Mouse (Mus musculus) hindbrain, embryonic 16.5 days (tissue): ENCODE data around the gene Rapgef2. TPM values are rescaled to one million over a fixed set of nuclear protein-coding genes. Genes with fewer than 3 reads are reported as not detected.
"Not testable (repeated sequence)": the region's sequence is repeated elsewhere in the genome, so short reads cannot be mapped to it uniquely, and the experiment has no call there.

Source experiments
- ATAC-seq: fragments of 200-750 bp; cut with Nextera tagmentation; 2 replicates; pipeline ENCODE4 v1.8.0; 2017; ENCODE audit warnings: moderate TSS enrichment, moderate library complexity
- H3K27ac ChIP-seq: fragments of 300-500 bp; sonication (generic); 2 replicates; pipeline ENCODE4 v1.5.1; 2014; ENCODE audit warnings: low read depth, mild to moderate bottlenecking, control low read depth, low read length, moderate library complexity
- H3K27me3 ChIP-seq: fragments of 300-500 bp; sonication (generic); replicated peaks from 2 replicates; pipeline ENCODE4 v1.6.1; 2014; ENCODE audit warnings: low read length; ENCODE audit not compliant: control insufficient read depth, insufficient read depth
- H3K36me3 ChIP-seq: fragments of 300-500 bp; sonication (generic); 2 replicates; pipeline ENCODE4 v1.6.1; 2014; ENCODE audit warnings: mild to moderate bottlenecking, low read length, moderate library complexity, mixed read lengths; ENCODE audit not compliant: control insufficient read depth, insufficient read depth
- H3K4me1 ChIP-seq: fragments of 300-500 bp; sonication (generic); 2 replicates; pipeline ENCODE4 v1.6.1; 2014; ENCODE audit warnings: low read depth, low read length; ENCODE audit not compliant: control insufficient read depth, insufficient read depth
- H3K4me2 ChIP-seq: fragments of 300-500 bp; sonication (generic); 2 replicates; pipeline ENCODE4 v1.6.1; 2014; ENCODE audit warnings: mild to moderate bottlenecking, low read length, control low read depth, moderate library complexity
- H3K4me3 ChIP-seq: fragments of 300-500 bp; sonication (generic); 2 replicates; pipeline ENCODE4 v1.5.1; 2014; ENCODE audit warnings: mild to moderate bottlenecking, low read length, control low read depth, moderate library complexity
- H3K9ac ChIP-seq: fragments of 300-500 bp; sonication (generic); 2 replicates; pipeline ENCODE4 v1.6.1; 2014; ENCODE audit warnings: low read depth, mild to moderate bottlenecking, control low read depth, low read length, moderate library complexity
- H3K9me3 ChIP-seq: fragments of 300-500 bp; sonication (generic); 2 replicates; pipeline ENCODE4 v1.6.1; 2014; ENCODE audit warnings: mild to moderate bottlenecking, low read length, moderate library complexity; ENCODE audit not compliant: control insufficient read depth
- WGBS: fragments of 180-500 bp; shearing (Covaris S2); extraction: QIAGEN DNeasy Blood & Tissue Kit; methylation state at CpG from one replicate; pipeline ENCODE4 v1.1.7; 2014; 5-methylcytosine and 5-hydroxymethylcytosine counted together
- polyA plus RNA-seq: library from polyadenylated mRNA; unstranded; fragments of >200 nt; fragmentation: Nextera tagmentation; extraction: Ambion mirVana; gene quantifications from 2 replicates; pipeline ENCODE4 v1.2.1, GENCODE M21; 2015

Rapgef2 gene
- polyA plus RNA-seq, 1 experiment from 2014 or later, result 11.0 TPM

- Histone ChIP-seq H3K4me2 (no peak overlapping the region), H3K9ac (no peak overlapping the region), H3K9me3 (no peaks in the 10 kb centered on the region), H3K4me3 (no peak overlapping the region), H3K27me3 (no peaks in the 10 kb centered on the region), H3K4me1 (peaks cover 4% of the 10 kb centered on the region; the same call in 1 of the 2 replicates), H3K36me3 (no peaks in the 10 kb centered on the region), H3K27ac (no peak overlapping the region)
- WGBS, result 89% methylated on average over 6 of the region's 6 CpGs
- ATAC-seq, result no peak
These were observed 112.1 kb downstream of the Rapgef2 start for GRCm38 (mm10) chr3:79174168-79174567.

- no peak for ATAC-seq
- H3K4me3 ChIP-seq, result no peak overlapping the region
- WGBS, result 85% methylated on average over 5 of the region's 5 CpGs
- H3K4me1 ChIP-seq, result no peaks in the 10 kb centered on the region
- H3K9me3 ChIP-seq, result no peaks in the 10 kb centered on the region
- H3K27ac ChIP-seq, result no peak overlapping the region
- H3K27me3 ChIP-seq, result no peaks in the 10 kb centered on the region
- no peaks in the 10 kb centered on the region for H3K36me3 ChIP-seq
- no peak overlapping the region for H3K9ac ChIP-seq
- H3K4me2 ChIP-seq, result no peak overlapping the region
These were observed 113.0 kb downstream of the Rapgef2 start for GRCm38 (mm10) chr3:79173291-79173690.

DNA sequence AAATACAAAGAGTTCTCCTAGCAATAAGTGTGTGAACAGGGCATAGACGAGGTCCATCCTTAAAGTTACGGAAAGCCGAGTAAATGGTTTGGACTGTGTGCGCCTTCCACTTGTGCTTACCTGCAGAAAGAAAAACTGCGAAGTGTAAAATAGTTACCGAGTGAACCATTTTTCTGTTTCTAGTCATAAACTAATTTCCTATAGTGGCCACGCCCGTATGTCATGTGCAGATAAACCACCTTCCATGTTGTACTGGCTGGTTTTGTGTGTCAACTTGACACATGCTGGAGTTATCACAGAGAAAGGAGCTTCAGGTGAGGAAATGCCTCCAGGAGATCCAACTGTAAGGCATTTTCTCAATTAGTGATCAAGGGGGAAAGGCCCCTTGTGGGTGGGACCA lies 115.2 kb downstream of the Rapgef2 start:
- H3K4me1 ChIP-seq, H3K27me3 ChIP-seq, H3K9me3 ChIP-seq, H3K27ac ChIP-seq, H3K36me3 ChIP-seq, ATAC-seq, H3K4me2 ChIP-seq, H3K4me3 ChIP-seq, H3K9ac ChIP-seq: not testable (repeated sequence)
- 96% methylated on average over 8 of the region's 8 CpGs for WGBS

- Histone ChIP-seq H3K9me3 (no peaks in the 10 kb centered on the region), H3K9ac (no peak overlapping the region), H3K4me3 (no peak overlapping the region), H3K27me3 (no peaks in the 10 kb centered on the region), H3K36me3 (no peaks in the 10 kb centered on the region), H3K4me1 (no peaks in the 10 kb centered on the region), H3K27ac (no peak overlapping the region), H3K4me2 (no peak overlapping the region)
- 73% methylated on average over 2 of the region's 2 CpGs for WGBS
- no peak for ATAC-seq
These were observed 118.0 kb downstream of the Rapgef2 start for GRCm38 (mm10) chr3:79168168-79168827.

DNA sequence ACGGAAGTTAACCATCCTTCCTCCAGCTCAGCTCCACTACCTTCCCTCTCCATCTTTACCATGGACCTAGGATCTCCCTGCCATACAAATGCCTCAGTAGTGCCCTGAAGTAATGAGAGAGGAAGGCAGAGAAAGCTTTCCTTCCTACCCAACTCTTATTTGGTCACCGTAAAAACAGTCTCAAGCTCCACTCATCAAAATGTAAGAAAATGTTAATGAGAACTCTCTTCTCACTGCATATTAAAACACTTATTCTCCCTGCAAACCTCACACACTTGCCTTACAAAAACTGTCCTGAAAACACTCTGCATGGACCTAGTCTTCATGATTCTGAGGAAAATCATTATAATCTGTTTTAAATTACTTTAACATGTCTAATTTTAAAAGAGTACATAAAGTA lies 118.7 kb downstream of the Rapgef2 start:
- ATAC-seq, result no peak
- Histone ChIP-seq H3K27ac (no peak overlapping the region), H3K4me2 (no peak overlapping the region), H3K9ac (no peak overlapping the region), H3K4me3 (no peak overlapping the region), H3K9me3 (no peaks in the 10 kb centered on the region), H3K4me1 (no peaks in the 10 kb centered on the region), H3K27me3 (no peaks in the 10 kb centered on the region), H3K36me3 (no peaks in the 10 kb centered on the region)
- 81% methylated on average over 2 of the region's 2 CpGs for WGBS

GRCm38 (mm10) chr3:79161834-79162401 lies 124.4 kb downstream of the Rapgef2 start:
- WGBS, result 38% methylated on average over 6 of the region's 6 CpGs
- H3K27ac ChIP-seq, result peak overlapping the region; percentile 82
- no peaks in the 10 kb centered on the region for H3K27me3 ChIP-seq
- no peaks in the 10 kb centered on the region for H3K9me3 ChIP-seq
- H3K4me3 ChIP-seq, result no peak overlapping the region
- H3K4me2 ChIP-seq, result peak overlapping the region; percentile 43
- H3K36me3 ChIP-seq, result no peaks in the 10 kb centered on the region
- ATAC-seq, result peak; percentile 66
- H3K4me1 ChIP-seq, result peaks cover 11% of the 10 kb centered on the region
- H3K9ac ChIP-seq, result peak overlapping the region; percentile 58

DNA sequence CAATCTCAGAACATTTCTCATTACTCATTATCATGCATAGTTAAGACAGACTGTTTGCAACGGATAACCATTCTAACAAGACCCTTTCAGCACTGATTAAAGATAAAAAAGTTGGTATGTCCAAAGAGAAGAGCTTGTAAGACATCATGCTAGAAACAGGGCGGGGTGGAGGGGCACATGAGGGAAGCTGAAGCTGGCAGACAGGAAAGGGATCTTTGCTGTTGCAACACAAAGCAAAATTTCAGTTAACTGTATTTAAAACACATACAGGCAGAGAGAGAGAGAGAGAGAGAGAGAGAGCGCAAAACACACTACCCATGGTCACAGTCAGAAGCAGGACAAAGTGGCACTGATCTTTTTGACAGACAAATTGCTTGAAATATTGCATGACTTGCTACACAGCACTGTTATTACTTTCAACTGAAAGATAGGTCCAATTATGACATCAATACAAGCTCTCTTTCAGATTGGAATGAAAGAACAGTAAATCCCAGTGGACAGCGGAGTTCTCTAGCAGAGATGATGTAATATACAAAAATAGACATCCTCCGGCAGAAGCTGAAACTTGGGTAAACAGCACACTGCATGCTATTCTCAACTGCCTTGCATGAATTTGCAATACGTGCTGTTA lies 125.1 kb downstream of the Rapgef2 start:
- no peaks in the 10 kb centered on the region for H3K9me3 ChIP-seq
- H3K36me3 ChIP-seq, result no peaks in the 10 kb centered on the region
- H3K9ac ChIP-seq, result peak overlapping the region; percentile 36
- ATAC-seq, result peak; percentile 91
- H3K27me3 ChIP-seq, result no peaks in the 10 kb centered on the region
- WGBS, result 32% methylated on average over 6 of the region's 6 CpGs
- H3K27ac ChIP-seq, result peak overlapping the region; percentile 82
- H3K4me3 ChIP-seq, result no peak overlapping the region
- H3K4me1 ChIP-seq, result peaks cover 11% of the 10 kb centered on the region
- H3K4me2 ChIP-seq, result peak overlapping the region; percentile 43

DNA sequence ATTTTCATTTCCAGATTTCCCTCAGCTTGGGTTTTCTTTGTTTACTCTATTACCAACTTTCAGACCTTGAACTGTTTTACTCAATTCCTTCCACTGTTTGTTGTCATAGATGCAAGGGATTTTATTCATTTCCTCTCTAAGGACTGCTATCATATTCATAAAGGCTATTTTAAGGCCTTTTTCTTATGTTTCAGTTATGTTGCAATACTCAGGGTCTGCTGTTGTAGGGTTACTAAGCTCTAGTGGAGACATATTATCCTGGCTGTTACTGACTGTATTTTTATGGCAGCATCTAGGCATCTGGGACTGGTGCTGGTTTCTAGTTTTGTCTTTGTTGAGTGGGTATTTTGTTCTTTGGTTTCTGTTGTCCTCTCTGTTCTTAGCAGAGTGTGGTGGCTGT lies 128.1 kb downstream of the Rapgef2 start:
- no peak overlapping the region for H3K4me3 ChIP-seq
- no peak overlapping the region for H3K9ac ChIP-seq
- H3K4me2 ChIP-seq, result no peak overlapping the region
- H3K9me3 ChIP-seq, result no peaks in the 10 kb centered on the region
- peaks cover 11% of the 10 kb centered on the region for H3K4me1 ChIP-seq
- no peak for ATAC-seq
- H3K27ac ChIP-seq, result no peak overlapping the region
- no peaks in the 10 kb centered on the region for H3K27me3 ChIP-seq
- no peaks in the 10 kb centered on the region for H3K36me3 ChIP-seq

DNA sequence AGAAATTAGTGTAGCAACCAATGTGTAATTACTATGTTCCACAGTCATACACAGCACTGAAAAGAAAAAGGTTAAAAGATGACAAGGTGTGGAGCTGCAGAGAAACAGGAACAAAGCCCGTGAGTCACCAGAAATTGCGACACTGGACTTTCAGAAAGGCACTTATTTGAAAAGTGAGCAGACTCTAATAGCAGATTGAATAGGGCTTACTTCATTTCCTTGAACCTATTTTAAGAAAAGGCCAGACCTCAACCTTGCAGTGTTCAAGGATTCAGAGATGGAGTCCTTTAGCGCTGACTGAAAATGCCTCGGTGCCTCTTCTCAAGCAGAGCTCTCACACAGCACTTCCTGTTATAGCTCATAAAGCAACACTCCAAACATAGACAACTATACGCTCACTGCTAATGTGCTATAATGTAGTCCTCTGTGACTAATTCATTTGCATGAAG lies 133.3 kb downstream of the Rapgef2 start:
- H3K9me3 ChIP-seq, result peaks cover 2% of the 10 kb centered on the region; the same call in 1 of the 2 replicates
- H3K27ac ChIP-seq, result peak overlapping the region; percentile 17
- H3K4me2 ChIP-seq, result no peak overlapping the region
- no peaks in the 10 kb centered on the region for H3K36me3 ChIP-seq
- H3K9ac ChIP-seq, result no peak overlapping the region
- no peaks in the 10 kb centered on the region; the same call in 1 of the 2 replicates for H3K4me1 ChIP-seq
- no peaks in the 10 kb centered on the region for H3K27me3 ChIP-seq
- 61% methylated on average over 5 of the region's 5 CpGs for WGBS
- ATAC-seq, result 0 out of 2 replicates have a peak, but pooled peaks have one; percentile 40
- H3K4me3 ChIP-seq, result no peak overlapping the region
